Mouse (Mus musculus): ENCODE results near the gene Gfi1.

Gfi1 gene

GRCm38 (mm10) chr5:107725435-107726261, at the start of gene Gfi1:
TSS of gene Gfi1 (minus strand) at chr5:107726036.
- peak; percentile 50 to 54 for DNase-seq

- no peak for DNase-seq
These were observed 46.2 kb upstream of the Gfi1 start for GRCm38 (mm10) chr5:107772049-107772448.

- no peak for DNase-seq
These were observed 42.4 kb upstream of the Gfi1 start for GRCm38 (mm10) chr5:107768224-107768623.

GRCm38 (mm10) chr5:107765946-107766345, 40.1 kb upstream of the Gfi1 start:
- DNase-seq: no peak

GRCm38 (mm10) chr5:107764486-107764885, 38.6 kb upstream of the Gfi1 start:
- DNase-seq: no peak

- DNase-seq: no peak
These were observed 37.8 kb upstream of the Gfi1 start for GRCm38 (mm10) chr5:107763674-107764073.

- no peak for DNase-seq
These were observed 33.3 kb upstream of the Gfi1 start for GRCm38 (mm10) chr5:107759121-107759520.

GRCm38 (mm10) chr5:107756072-107756471, 30.2 kb upstream of the Gfi1 start:
- DNase-seq: no peak

GRCm38 (mm10) chr5:107754740-107755139, 28.9 kb upstream of the Gfi1 start:
- DNase-seq: no peak

GRCm38 (mm10) chr5:107753656-107754055, 27.8 kb upstream of the Gfi1 start:
- DNase-seq: no peak

- DNase-seq: no peak
These were observed 23.5 kb upstream of the Gfi1 start for GRCm38 (mm10) chr5:107749229-107749916.

GRCm38 (mm10) chr5:107739023-107739422, 13.2 kb upstream of the Gfi1 start:
- no peak for DNase-seq

GRCm38 (mm10) chr5:107738296-107738695, 12.5 kb upstream of the Gfi1 start:
- no peak for DNase-seq

- DNase-seq: no peak
These were observed 10.3 kb upstream of the Gfi1 start for GRCm38 (mm10) chr5:107736171-107736570.

GRCm38 (mm10) chr5:107731844-107732243, 6.0 kb upstream of the Gfi1 start:
- DNase-seq: no peak

GRCm38 (mm10) chr5:107731408-107731807, 5.6 kb upstream of the Gfi1 start:
- no peak for DNase-seq

- DNase-seq: no peak
These were observed 1.2 kb upstream of the Gfi1 start for GRCm38 (mm10) chr5:107727007-107727402.

- peak in 1 of 2 experiments; percentile 22 for DNase-seq
These were observed 608 bp upstream of the Gfi1 start for GRCm38 (mm10) chr5:107726281-107727006.

- peak; percentile 10 to 32 for DNase-seq
These were observed 988 bp downstream of the Gfi1 start for GRCm38 (mm10) chr5:107724661-107725434.

GRCm38 (mm10) chr5:107723541-107724511, 2.0 kb downstream of the Gfi1 start:
- peak in 1 of 2 experiments; percentile 27 for DNase-seq
